Mouse (Mus musculus) MEL (cell line): ENCODE results near the gene Rbp7. TPM values are rescaled to one million over a fixed set of nuclear protein-coding genes. Genes with fewer than 3 reads are reported as not detected.

Source experiments
- DNase-seq: peaks from one replicate; pipeline ENCODE4 v3.0.0; 2011; ENCODE audit warnings: low read depth, low spot score
- H3K27ac ChIP-seq: 2 replicates; pipeline ENCODE4 v1.5.1; 2012; ENCODE audit warnings: low read depth, mild to moderate bottlenecking, control low read depth, low read length, moderate library complexity; ENCODE audit not compliant: control insufficient read depth
- H3K27me3 ChIP-seq, 2 experiments: fragments of 150-350 bp in 1 of 2; sonication (generic) in 1 of 2; 2 replicates each; pipeline ENCODE4 v1.6.1; 2012; ENCODE audit warnings: low read length in 2 of 2, mild to moderate bottlenecking in 2 of 2, improper control_type of control experiment in 1 of 2, moderate library complexity in 1 of 2; ENCODE audit not compliant: insufficient read depth in 2 of 2, control insufficient read depth in 1 of 2
- H3K36me3 ChIP-seq, 2 experiments: 2 replicates each; pipeline ENCODE4 v1.6.1; 2012 to 2014; ENCODE audit warnings: low read length in 2 of 2, improper control_type of control experiment in 1 of 2, inconsistent platforms in 1 of 2, mild to moderate bottlenecking in 1 of 2; ENCODE audit not compliant: insufficient read depth in 2 of 2, control insufficient read depth in 1 of 2
- H3K4me1 ChIP-seq, 2 experiments: fragments of 150-350 bp in 1 of 2; sonication (generic) in 1 of 2; 2 replicates each; pipeline ENCODE4 v1.6.1; 2012; ENCODE audit warnings: low read length in 2 of 2, improper control_type of control experiment in 1 of 2, mild to moderate bottlenecking in 1 of 2; ENCODE audit not compliant: insufficient read depth in 2 of 2, control insufficient read depth in 1 of 2
- H3K4me3 ChIP-seq, 2 experiments: fragments of 150-350 bp in 1 of 2; sonication (generic) in 1 of 2; 2 replicates each; pipeline ENCODE4 v1.5.1; 2012; ENCODE audit warnings: low read depth in 2 of 2, low read length in 2 of 2, mild to moderate bottlenecking in 2 of 2, moderate library complexity in 2 of 2, control low read depth in 1 of 2, improper control_type of control experiment in 1 of 2; ENCODE audit not compliant: control insufficient read depth in 1 of 2, insufficient read depth in 1 of 2
- H3K79me2 ChIP-seq: 2 replicates; pipeline ENCODE4 v1.6.1; 2012; ENCODE audit warnings: mild to moderate bottlenecking, low read length, moderate library complexity; ENCODE audit not compliant: control insufficient read depth, poor library complexity, insufficient read depth
- H3K9ac ChIP-seq: 2 replicates; pipeline ENCODE4 v1.6.1; 2012; ENCODE audit warnings: low read depth, mild to moderate bottlenecking, control low read depth, low read length, moderate library complexity; ENCODE audit not compliant: control insufficient read depth, poor library complexity, severe bottlenecking
- H3K9me3 ChIP-seq: fragments of 150-350 bp; sonication (generic); replicated peaks from 2 replicates; pipeline ENCODE4 v1.6.1; 2012; ENCODE audit warnings: mild to moderate bottlenecking, low read length, improper control_type of control experiment, moderate library complexity; ENCODE audit not compliant: insufficient read depth
- BHLHE40 ChIP-seq: IDR thresholded peaks from 2 replicates; pipeline ENCODE4 v1.6.1; 2012; ENCODE audit warnings: low read depth, mild to moderate bottlenecking, inconsistent platforms, low read length, improper control_type of control experiment, borderline replicate concordance
- CHD2 ChIP-seq: IDR thresholded peaks from 2 replicates; pipeline ENCODE4 v1.6.1; 2011; ENCODE audit warnings: low read length, improper control_type of control experiment
- CTCF ChIP-seq, 3 experiments: IDR thresholded peaks in 2 of 3; conservative IDR thresholded peaks in 1 of 3; 2 replicates each; pipeline ENCODE4 v1.5.1; 2011 to 2012; ENCODE audit warnings: low read length in 3 of 3, low read depth in 2 of 3, mild to moderate bottlenecking in 2 of 3, improper control_type of control experiment in 1 of 3, inconsistent platforms in 1 of 3, mixed read lengths in 1 of 3, moderate library complexity in 1 of 3; ENCODE audit not compliant: control insufficient read depth in 1 of 3, insufficient read depth in 1 of 3, poor library complexity in 1 of 3, severe bottlenecking in 1 of 3
- E2F4 ChIP-seq: IDR thresholded peaks from 2 replicates; pipeline ENCODE4 v1.6.1; 2011; ENCODE audit warnings: low read depth, low read length, improper control_type of control experiment, borderline replicate concordance
- GABPA ChIP-seq: IDR thresholded peaks from 2 replicates; pipeline ENCODE4 v1.6.1; 2012; ENCODE audit warnings: low read depth, mild to moderate bottlenecking, inconsistent platforms, low read length, improper control_type of control experiment, moderate library complexity
- GATA1 ChIP-seq: IDR thresholded peaks from 2 replicates; pipeline ENCODE4 v1.6.1; 2011; ENCODE audit warnings: low read depth, low read length, improper control_type of control experiment
- MAX ChIP-seq: IDR thresholded peaks from 2 replicates; pipeline ENCODE4 v1.6.1; 2011; ENCODE audit warnings: low read length, improper control_type of control experiment
- MAZ ChIP-seq: IDR thresholded peaks from 2 replicates; pipeline ENCODE4 v1.6.1; 2012; ENCODE audit warnings: low read depth, mild to moderate bottlenecking, inconsistent platforms, low read length, improper control_type of control experiment
- MEF2A ChIP-seq: IDR thresholded peaks from 2 replicates; pipeline ENCODE4 v1.6.1; 2014; ENCODE audit warnings: low read depth, mild to moderate bottlenecking, inconsistent platforms, low read length, improper control_type of control experiment; ENCODE audit not compliant: poor library complexity, insufficient replicate concordance, severe bottlenecking; ENCODE audit errors: extremely low read depth
- MXI1 ChIP-seq: IDR thresholded peaks from 2 replicates; pipeline ENCODE4 v1.6.1; 2011; ENCODE audit warnings: mild to moderate bottlenecking, low read depth, low read length, improper control_type of control experiment
- MYC ChIP-seq: IDR thresholded peaks from 2 replicates; pipeline ENCODE4 v1.6.1; 2011; ENCODE audit warnings: low read depth, mild to moderate bottlenecking, low read length, improper control_type of control experiment, moderate library complexity
- NELFE ChIP-seq: IDR thresholded peaks from 2 replicates; pipeline ENCODE4 v1.6.1; 2011; ENCODE audit warnings: low read depth, low read length, improper control_type of control experiment
- NRF1 ChIP-seq: IDR thresholded peaks from 2 replicates; pipeline ENCODE4 v1.6.1; 2014; ENCODE audit warnings: low read depth, mild to moderate bottlenecking, inconsistent platforms, low read length, improper control_type of control experiment, moderate library complexity; ENCODE audit not compliant: poor library complexity, insufficient read depth, severe bottlenecking
- POLR2A ChIP-seq, 2 experiments: IDR thresholded peaks; 2 replicates each; pipeline ENCODE4 v1.6.1; 2011 to 2012; ENCODE audit warnings: low read length in 2 of 2, mild to moderate bottlenecking in 2 of 2, control low read depth in 1 of 2, improper control_type of control experiment in 1 of 2, low read depth in 1 of 2, moderate library complexity in 1 of 2; ENCODE audit not compliant: control insufficient read depth in 1 of 2, insufficient read depth in 1 of 2, poor library complexity in 1 of 2
- POLR2AphosphoS2 ChIP-seq: IDR thresholded peaks from 2 replicates; pipeline ENCODE4 v1.6.1; 2011; ENCODE audit warnings: low read length, improper control_type of control experiment
- POLR2AphosphoS5 ChIP-seq: IDR thresholded peaks from 2 replicates; pipeline ENCODE4 v1.6.1; 2012; ENCODE audit warnings: low read depth, borderline replicate concordance, mild to moderate bottlenecking, inconsistent platforms, low read length, moderate library complexity, mixed read lengths
- SIN3A ChIP-seq: IDR thresholded peaks from 2 replicates; pipeline ENCODE4 v1.6.1; 2012; ENCODE audit warnings: low read length, improper control_type of control experiment, inconsistent platforms
- SMC3 ChIP-seq: IDR thresholded peaks from 2 replicates; pipeline ENCODE4 v1.6.1; 2011; ENCODE audit warnings: low read depth, low read length, improper control_type of control experiment
- TAL1 ChIP-seq: IDR thresholded peaks from 2 replicates; pipeline ENCODE4 v1.6.1; 2012; ENCODE audit warnings: mild to moderate bottlenecking, inconsistent platforms, low read length, moderate library complexity, mixed read lengths
- USF2 ChIP-seq, 2 experiments: IDR thresholded peaks; 2 replicates each; pipeline ENCODE4 v1.6.1; 2011 to 2012; ENCODE audit warnings: improper control_type of control experiment in 2 of 2, low read length in 2 of 2, borderline replicate concordance in 1 of 2, inconsistent platforms in 1 of 2, low read depth in 1 of 2, mild to moderate bottlenecking in 1 of 2; ENCODE audit not compliant: insufficient read depth in 1 of 2
- ZC3H11A ChIP-seq: IDR thresholded peaks from 2 replicates; pipeline ENCODE4 v1.6.1; 2012; ENCODE audit warnings: low read depth, mild to moderate bottlenecking, inconsistent platforms, low read length, improper control_type of control experiment
- ZKSCAN1 ChIP-seq: IDR thresholded peaks from 2 replicates; pipeline ENCODE4 v1.6.1; 2012; ENCODE audit warnings: low read depth, mild to moderate bottlenecking, inconsistent platforms, low read length, improper control_type of control experiment, moderate library complexity
- ZMIZ1 ChIP-seq: IDR thresholded peaks from 2 replicates; pipeline ENCODE4 v1.6.1; 2012; ENCODE audit warnings: low read depth, mild to moderate bottlenecking, inconsistent platforms, low read length, improper control_type of control experiment, moderate library complexity
- polyA plus RNA-seq, 2 experiments: library from polyadenylated mRNA; stranded (reverse) in 1 of 2; unstranded in 1 of 2; fragments of >175 nt in 1 of 2; fragments of >200 nt in 1 of 2; gene quantifications; 2 replicates each; pipeline versions ENCODE4 v1.2.1 to v1.2.4; 2012; ENCODE audit warnings: low replicate concordance in 2 of 2, low read depth in 1 of 2; ENCODE audit not compliant: insufficient read length in 2 of 2, insufficient read depth in 1 of 2, missing spikeins in 1 of 2
- total RNA-seq: library from RNA; depleted of rRNA; stranded (reverse); fragments of 300-350 nt; gene quantifications from 2 replicates; pipeline ENCODE4 v1.2.3, GENCODE M21; 2012

Gene Rbp7
- total and polyA plus RNA-seq, 3 experiments, result not detected

- Histone ChIP-seq H3K79me2 (no peaks in the 10 kb centered on the region), H3K36me3 (no peaks in the 10 kb centered on the region), H3K27ac (no peak within 1 kb of the TSS), H3K27me3 (no peaks in the 10 kb centered on the region), H3K4me3 (no peak within 1 kb of the TSS), H3K4me1 (no peaks in the 10 kb centered on the region), H3K9ac (no peak within 1 kb of the TSS), H3K9me3 (no peaks in the 10 kb centered on the region)
- DNase-seq, result no peak
- TF ChIP-seq CHD2 (no peak), NELFE (no peak), GABPA (no peak), ZMIZ1 (no peak), E2F4 (no peak), MYC (no peak), POLR2AphosphoS5 (no peak), POLR2AphosphoS2 (no peak), BHLHE40 (no peak)
- TF ChIP-seq, all 39 proteins: peak for 0
These were observed 22.3 kb upstream of the Rbp7 start, which contains the start of gene Tmem274 for GRCm38 (mm10) chr4:149477078-149477477. TSS of gene Tmem274 (plus strand) at chr4:149477378.

- no peaks in the 10 kb centered on the region for H3K27me3 ChIP-seq
- H3K9me3 ChIP-seq, result no peaks in the 10 kb centered on the region
- H3K36me3 ChIP-seq, result no peaks in the 10 kb centered on the region
- TF ChIP-seq SMC3, result no peak
- TF ChIP-seq NRF1, result no peak
- no peak for TF ChIP-seq SIN3A
- TF ChIP-seq BHLHE40, result no peak
- TF ChIP-seq GATA1, result no peak
- no peak for TF ChIP-seq MYC
- no peak for TF ChIP-seq CHD2
- TF ChIP-seq ZKSCAN1, result no peak
- no peak for TF ChIP-seq MEF2A
- TF ChIP-seq ZC3H11A, result no peak
- no peak for TF ChIP-seq TAL1
- no peak for TF ChIP-seq POLR2A (IDR thresholded peaks at IDR 0.05; ENCODE audit: control insufficient read depth in 1 of 2, insufficient read depth in 1 of 2, low read depth in 1 of 2, low read length in 2 of 2, poor library complexity in 1 of 2)
- no peak for TF ChIP-seq MAZ
- no peak for TF ChIP-seq CTCF (IDR thresholded peaks at IDR 0.05 in 2 of 3, conservative IDR thresholded peaks at IDR 0.05 in 1 of 3; ENCODE audit: control insufficient read depth in 1 of 3, insufficient read depth in 1 of 3, low read depth in 2 of 3, low read length in 3 of 3, poor library complexity in 1 of 3, severe bottlenecking in 1 of 3)
- no peak for TF ChIP-seq MXI1
- TF ChIP-seq GABPA, result no peak
- no peak for TF ChIP-seq USF2 (IDR thresholded peaks at IDR 0.05; ENCODE audit: borderline replicate concordance in 1 of 2, insufficient read depth in 1 of 2, low read depth in 1 of 2, low read length in 2 of 2)
- TF ChIP-seq MAX, result no peak
- no peak for TF ChIP-seq POLR2AphosphoS2
- TF ChIP-seq ZMIZ1, result no peak
- H3K79me2 ChIP-seq, result no peaks in the 10 kb centered on the region
- H3K27ac ChIP-seq, result no peak overlapping the region
- no peaks in the 10 kb centered on the region for H3K4me1 ChIP-seq
- DNase-seq, result no peak
- no peak overlapping the region for H3K4me3 ChIP-seq
- H3K9ac ChIP-seq, result no peak overlapping the region
These were observed 20.3 kb upstream of the Rbp7 start for GRCm38 (mm10) chr4:149475096-149475495.
